In the genomic region with DNA sequence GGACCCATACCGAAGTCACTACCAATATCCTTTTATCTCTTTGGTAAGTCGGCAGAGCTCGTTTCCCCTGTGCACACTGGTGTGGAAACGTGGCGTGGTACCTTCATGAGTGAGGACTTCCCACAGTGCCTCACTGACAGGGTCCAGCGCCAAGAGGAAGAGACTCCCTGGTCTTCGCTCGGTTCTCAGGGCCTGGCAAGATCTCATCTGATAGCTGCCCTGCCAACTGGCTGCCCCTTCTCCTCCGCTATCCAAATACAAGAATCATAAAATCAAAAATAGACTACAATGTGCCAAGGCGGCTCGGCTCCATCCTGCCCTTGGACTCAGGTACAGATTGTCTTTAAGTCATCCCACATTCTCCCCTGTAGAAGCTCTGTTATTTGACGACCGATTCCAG, we compare ENCODE assay signal across 21 mouse cellular contexts. TPM values are rescaled to one million over a fixed set of nuclear protein-coding genes. Genes with fewer than 3 reads are reported as not detected.
A peak's percentile ranks its signal among the peaks of the same experiment; 100 is the strongest.
DNase-seq lines count a peak whose midpoint lies in the region; ATAC-seq and TF ChIP-seq lines count a peak whose summit lies in the region.
"Had no signal": no experiment of that assay in that cellular context is flagged by ENCODE, and none has a peak within 500 bp of the region (broad histone marks: within the 10 kb centered on the region; RNA-seq: fewer than 3 reads in every experiment).

No protein-coding gene starts in this region.

- no peak overlapping the region for H3K27ac ChIP-seq in cerebellum, adult 2 months (ENCODE audit: insufficient read depth, low read length)
- no peak overlapping the region for H3K27ac ChIP-seq in hindbrain, embryonic 14.5 days
- H3K27ac ChIP-seq: embryonic facial prominence, embryonic 15.5 days; forebrain, embryonic 10.5 days; heart, adult 2 months; hindbrain, embryonic 12.5 days; neural tube, embryonic 12.5 days had no signal

- H3K9me3 ChIP-seq in hindbrain, embryonic 14.5 days (ENCODE audit: control insufficient read depth, low read length), result no peaks in the 10 kb centered on the region
- H3K9me3 ChIP-seq: embryonic facial prominence, embryonic 15.5 days; forebrain, embryonic 10.5 days; hindbrain, embryonic 12.5 days; neural tube, embryonic 12.5 days had no signal

- H3K36me3 ChIP-seq in hindbrain, embryonic 14.5 days (replicated peaks; ENCODE audit: control insufficient read depth, insufficient read depth), result no peaks in the 10 kb centered on the region
- H3K36me3 ChIP-seq: embryonic facial prominence, embryonic 15.5 days; forebrain, embryonic 10.5 days; hindbrain, embryonic 12.5 days; neural tube, embryonic 12.5 days had no signal

- no peak overlapping the region for H3K4me2 ChIP-seq in hindbrain, embryonic 14.5 days (replicated peaks)
- H3K4me2 ChIP-seq: embryonic facial prominence, embryonic 15.5 days; hindbrain, embryonic 12.5 days; neural tube, embryonic 12.5 days had no signal

- peaks cover 6% of the 10 kb centered on the region for H3K4me1 ChIP-seq in cerebellum, adult 2 months (ENCODE audit: control insufficient read depth, insufficient read depth, low read length)
- H3K4me1 ChIP-seq in hindbrain, embryonic 14.5 days (replicated peaks; ENCODE audit: control insufficient read depth, insufficient read depth, low read length), result no peaks in the 10 kb centered on the region
- H3K4me1 ChIP-seq: neural tube, embryonic 12.5 days had no signal

- WGBS in cerebellum, adult 2 months, result 21% methylated on average over 13 of the region's 13 CpGs
- whole genome bisulfite sequencing in hindbrain, embryonic 14.5 days, result 83% methylated on average over 13 of the region's 13 CpGs

- no peak overlapping the region for H3K4me3 ChIP-seq in cerebellum, adult 2 months (replicated peaks; ENCODE audit: insufficient read depth, low read depth, low read length)
- no peak overlapping the region for H3K4me3 ChIP-seq in hindbrain, embryonic 14.5 days (replicated peaks; ENCODE audit: low read length)
- H3K4me3 ChIP-seq: embryonic facial prominence, embryonic 15.5 days; forebrain, embryonic 10.5 days; heart, adult 2 months; hindbrain, embryonic 12.5 days; neural tube, embryonic 12.5 days had no signal

- ATAC-seq in hindbrain, embryonic 14.5 days (ENCODE audit: low FRiP score), result no peak
- ATAC-seq: liver, postnatal 0 days; Patski had no signal

- no peak for TF ChIP-seq CTCF in cerebellum, adult 2 months (IDR thresholded peaks at IDR 0.05; ENCODE audit: borderline replicate concordance, insufficient read depth, low read depth, low read length)

- peak; percentile 28 for DNase-seq in cerebellum, adult 11-12 months
- DNase-seq in cerebellum, postnatal 4 days (ENCODE audit: low spot score in 2 of 2), result no peak
- peak; percentile 10 for DNase-seq in kidney, postnatal 10 days
- DNase-seq in kidney, adult 9 months, result no peak
- peak; percentile 56 to 71 for DNase-seq in cerebellum, adult 2 months
- DNase-seq in cerebellum, postnatal 14 days, result peak; percentile 36 to 76
- DNase-seq in hindbrain, embryonic 14.5 days (ENCODE audit: low spot score), result no peak
- DNase-seq: gastrocnemius, postnatal 10 days; heart, adult 2 months; layer of hippocampus, postnatal 36 days; liver; liver, postnatal 0 days; right cerebral cortex, postnatal 25 days; thymus, postnatal 25 days had no signal

- no peak overlapping the region for H3K9ac ChIP-seq in hindbrain, embryonic 14.5 days
- H3K9ac ChIP-seq: embryonic facial prominence, embryonic 15.5 days; hindbrain, embryonic 12.5 days; liver, postnatal 0 days; neural tube, embryonic 12.5 days had no signal

- no peak for TF ChIP-seq POLR2A in cerebellum, adult 2 months (IDR thresholded peaks at IDR 0.05; ENCODE audit: borderline replicate concordance, insufficient read depth, low read length)

- no peaks in the 10 kb centered on the region; the same call in 1 of the 2 replicates for H3K27me3 ChIP-seq in cerebellum, adult 2 months (ENCODE audit: control insufficient read depth, insufficient read depth, low read length)
- no peaks in the 10 kb centered on the region for H3K27me3 ChIP-seq in hindbrain, embryonic 14.5 days (ENCODE audit: control insufficient read depth, insufficient read depth, low read length)
- H3K27me3 ChIP-seq: embryonic facial prominence, embryonic 15.5 days; hindbrain, embryonic 12.5 days; neural tube, embryonic 12.5 days had no signal

RNA-seq across cellular contexts. Expression of a gene that starts 11.4 kb away (rescaled TPM):
- polyA plus RNA-seq in cerebellum, adult 2 months (2012; rRNA removed), result 0.03 TPM in 1 of 2 replicates, not detected in the other
- 0.09 TPM in 1 of 2 replicates, not detected in the other for polyA plus RNA-seq in hindbrain, embryonic 14.5 days (2014; fragmentation: Nextera tagmentation; extraction: Ambion mirVana)
- polyA plus RNA-seq: forebrain, embryonic 10.5 days; heart, adult 2 months; hindbrain, embryonic 12.5 days; intestine, embryonic 14.5 days; liver, postnatal 0 days; midbrain, postnatal 0 days; neural tube, embryonic 12.5 days; Patski had no signal

Comparison
In these comparisons a context has a peak if more than half of its experiments do, and no peak if none do; other contexts are left out.
1. DNase-seq: peak in cerebellum, adult 11-12 months (single experiment), kidney, postnatal 10 days (single experiment), cerebellum, adult 2 months (2 of 2) and cerebellum, postnatal 14 days (2 of 2); none in cerebellum, postnatal 4 days (0 of 2), kidney, adult 9 months (single experiment) and hindbrain, embryonic 14.5 days (single experiment).